Mouse (Mus musculus) naive thymus-derived CD4-positive, alpha-beta T cell, adult 2 months (primary cell): ENCODE results near the gene Gphn.

Experiments
- DNase-seq: peaks from one replicate; pipeline ENCODE4 v3.0.0-alpha.2; 2011; ENCODE audit warnings: low read depth

The Gphn gene

GRCm38 (mm10) chr12:78693281-78693680 lies 467.1 kb downstream of the Gphn start:
- no peak for DNase-seq

GRCm38 (mm10) chr12:78717783-78718182 lies 491.6 kb downstream of the Gphn start:
- DNase-seq: no peak

GRCm38 (mm10) chr12:78727723-78728122 lies 501.5 kb downstream of the Gphn start:
- no peak for DNase-seq
